Mouse (Mus musculus) right cerebral cortex, postnatal 4 days (tissue): ENCODE data around the gene Olfr1116.
"Not testable (repeated sequence)": the region's sequence is repeated elsewhere in the genome, so short reads cannot be mapped to it uniquely, and the experiment has no call there.

Experiments
- DNase-seq: peaks from one replicate; pipeline ENCODE4 v3.0.0-alpha.2; 2022

Olfr1116 gene

DNA sequence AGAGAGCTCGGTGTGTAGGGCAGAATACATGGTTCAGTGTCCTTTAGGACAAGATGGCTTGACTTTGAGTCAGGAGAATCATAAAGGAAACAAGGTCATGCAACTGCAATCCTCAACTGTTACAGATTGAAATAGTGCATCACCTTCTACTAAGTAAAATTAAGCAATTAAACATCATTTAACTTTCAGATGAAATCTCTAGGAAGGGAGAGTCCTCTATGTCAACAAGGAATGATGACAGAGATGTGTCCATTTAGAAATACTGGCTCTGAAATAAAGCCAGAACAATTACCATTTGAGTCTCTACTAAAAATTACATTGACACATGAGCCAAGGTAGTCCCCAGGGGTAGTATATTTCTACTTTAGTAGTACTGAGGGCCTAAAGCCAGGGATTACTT, at the start of gene Olfr1116:
Gene Olfr1116 (plus strand): TSS at position 301 of the 400 bp plus-strand sequence.
- DNase-seq, result no peak

DNA sequence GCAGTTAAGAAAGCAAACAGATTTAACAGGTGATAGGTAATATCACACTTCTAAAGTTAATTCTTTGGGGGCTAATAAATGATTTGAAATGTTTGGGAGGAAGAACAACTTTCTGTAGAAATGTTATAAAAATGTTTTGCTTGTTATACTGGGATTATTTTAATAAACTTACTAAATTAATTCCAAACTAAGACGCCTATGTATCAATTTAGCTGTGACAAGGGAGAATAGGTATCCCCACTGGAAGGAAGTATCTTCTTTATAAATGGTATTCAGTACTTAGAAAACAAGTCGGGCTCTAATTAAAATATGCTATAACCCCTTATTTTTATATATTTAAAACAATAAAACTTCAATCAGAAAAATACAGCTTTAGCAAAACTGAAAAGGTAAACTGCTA, 19.6 kb upstream of the Olfr1116 start, which contains the start of gene Olfr1115:
Gene Olfr1115 (plus strand): TSS at position 301 of the 400 bp plus-strand sequence.
- DNase-seq, result no peak

- not testable (repeated sequence) for DNase-seq
Measured at GRCm38 (mm10) chr2:87293977-87294376, 26.6 kb downstream of the Olfr1116 start.

DNA sequence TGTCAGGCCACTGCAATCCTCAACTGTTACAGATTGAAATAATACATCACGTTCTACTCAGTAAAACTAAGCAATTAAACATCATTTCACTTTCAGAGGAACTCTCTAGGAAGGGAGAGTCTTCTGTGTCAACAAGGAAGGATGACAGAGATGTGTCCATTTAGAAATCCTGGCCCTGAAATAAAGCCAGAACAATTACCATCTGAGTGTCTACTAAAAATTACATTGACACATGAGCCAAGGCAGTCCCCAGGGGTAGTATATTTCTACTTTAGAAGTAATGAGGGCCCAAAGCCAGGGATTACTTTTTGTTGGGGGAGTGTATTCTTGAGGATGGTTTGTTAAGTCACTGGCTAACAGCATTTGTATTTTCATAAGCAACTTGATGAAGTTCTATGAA, 39.9 kb downstream of the Olfr1116 start, which contains the start of gene Olfr1118:
Gene Olfr1118 (plus strand): TSS at position 301 of the 400 bp plus-strand sequence.
- DNase-seq, result no peak
